Mouse (Mus musculus) cerebral cortex, adult 2 months (tissue): ENCODE measurements around the gene Atf3.

Experiments used
- WGBS: fragments of 180-500 bp; shearing (Covaris S2); methylation state at CpG from one replicate; pipeline ENCODE4 v1.1.7; 2018; 5-methylcytosine and 5-hydroxymethylcytosine counted together

The Atf3 gene

DNA sequence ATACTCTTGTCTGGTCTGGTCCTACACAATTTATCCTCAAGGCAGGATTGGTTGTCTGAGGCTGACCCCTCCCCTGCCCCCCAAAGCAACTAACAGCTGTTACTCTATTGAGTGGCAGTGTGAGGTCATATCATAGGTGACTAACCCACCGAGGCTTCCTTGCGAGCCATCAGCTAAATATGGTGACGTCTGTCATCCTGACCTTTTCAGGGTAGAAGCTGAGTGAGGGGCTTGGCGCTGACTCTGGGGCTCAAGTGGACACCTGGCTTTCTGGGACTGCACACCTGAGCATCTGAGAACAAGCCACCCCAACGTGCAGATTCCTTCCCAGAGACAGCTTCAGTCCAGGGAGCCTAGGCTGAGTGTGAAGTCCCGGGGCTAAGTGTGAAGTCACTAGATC is at the start of gene Atf3:
Atf3 (minus strand) TSS at position 101 of the 400 bp plus-strand sequence.
- WGBS = 84% methylated on average over 6 of the region's 6 CpGs

DNA sequence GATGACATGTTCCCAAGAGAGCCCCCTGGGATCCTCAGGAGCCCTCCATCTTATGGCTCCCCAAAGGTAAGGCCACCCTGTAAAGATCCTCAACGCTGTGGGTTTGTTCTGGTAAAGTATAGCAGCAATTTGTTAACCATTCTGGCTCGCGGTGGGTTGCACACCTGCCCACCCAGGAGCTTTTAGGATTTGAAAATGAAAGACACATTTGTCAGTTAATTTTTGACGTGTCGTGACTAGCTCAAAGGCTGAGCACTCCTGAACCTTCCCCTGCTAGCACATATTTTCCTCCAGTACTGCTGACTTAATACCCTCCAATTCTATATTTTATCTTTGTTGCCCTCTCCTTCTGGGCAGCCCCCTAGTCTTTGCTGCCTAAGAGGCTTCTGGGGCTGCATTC is 49.3 kb upstream of the Atf3 start:
- WGBS = 92% methylated on average over 5 of the region's 5 CpGs

DNA sequence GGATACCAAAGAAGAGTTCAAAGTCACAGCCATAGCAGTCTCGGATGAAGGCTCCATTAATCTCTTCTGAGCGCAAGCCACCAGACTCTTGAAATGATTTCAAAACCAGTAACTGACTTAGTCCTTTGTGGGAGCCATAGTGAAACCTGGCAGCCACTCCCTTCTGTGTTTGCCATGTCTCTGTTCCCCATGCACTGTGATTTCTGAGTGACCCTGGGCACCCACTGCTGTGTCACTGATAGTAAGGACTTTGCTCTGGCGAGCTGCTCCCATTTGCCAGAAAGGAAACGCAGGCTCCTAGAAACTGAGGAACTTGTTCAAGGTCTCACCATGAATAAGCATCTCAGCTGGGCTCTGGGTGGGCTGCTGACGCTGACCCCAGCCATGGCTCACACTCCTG is 45.6 kb upstream of the Atf3 start:
- WGBS = 94% methylated on average over 5 of the region's 5 CpGs

DNA sequence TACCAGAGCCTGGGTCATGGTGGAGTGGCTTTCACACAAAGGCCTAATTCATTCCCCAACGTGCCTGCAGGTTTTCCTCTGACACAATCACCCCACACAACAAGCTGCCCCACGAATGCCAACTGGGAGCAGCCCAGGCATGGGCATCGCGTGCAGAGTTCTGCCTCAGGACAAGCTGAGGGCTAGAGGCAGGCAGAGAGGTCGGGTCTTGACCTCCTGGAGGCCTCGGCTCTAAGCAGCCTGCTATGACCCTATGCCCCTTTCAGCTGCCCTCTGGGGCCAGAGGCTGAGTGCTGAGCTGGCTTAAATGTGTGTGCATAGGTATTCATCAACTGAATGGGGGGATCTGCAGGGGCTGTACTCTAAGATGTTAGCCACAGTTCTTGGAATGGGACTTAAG is 44.0 kb upstream of the Atf3 start:
- WGBS = 55% methylated on average over 6 of the region's 6 CpGs

DNA sequence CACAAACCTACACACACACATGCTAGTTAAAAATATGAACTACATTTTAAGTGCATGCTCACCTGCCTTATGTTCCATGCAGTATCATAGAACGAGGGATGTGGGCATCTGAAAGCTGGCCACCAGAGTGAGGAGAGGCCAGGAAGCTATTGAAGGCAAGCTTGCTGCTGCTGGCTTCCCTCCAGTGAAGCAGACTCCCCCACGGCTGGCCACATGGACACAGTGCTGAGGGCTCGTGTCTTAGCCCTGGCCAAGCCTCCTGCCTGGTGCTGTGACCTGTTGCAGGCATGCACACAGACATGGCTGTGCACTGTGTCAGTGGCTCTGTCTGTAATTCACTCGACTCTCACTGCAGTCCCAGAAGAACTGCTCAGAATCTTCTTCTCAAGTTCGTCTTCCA is 41.8 kb upstream of the Atf3 start:
- 60% methylated on average over 5 of the region's 5 CpGs for WGBS

DNA sequence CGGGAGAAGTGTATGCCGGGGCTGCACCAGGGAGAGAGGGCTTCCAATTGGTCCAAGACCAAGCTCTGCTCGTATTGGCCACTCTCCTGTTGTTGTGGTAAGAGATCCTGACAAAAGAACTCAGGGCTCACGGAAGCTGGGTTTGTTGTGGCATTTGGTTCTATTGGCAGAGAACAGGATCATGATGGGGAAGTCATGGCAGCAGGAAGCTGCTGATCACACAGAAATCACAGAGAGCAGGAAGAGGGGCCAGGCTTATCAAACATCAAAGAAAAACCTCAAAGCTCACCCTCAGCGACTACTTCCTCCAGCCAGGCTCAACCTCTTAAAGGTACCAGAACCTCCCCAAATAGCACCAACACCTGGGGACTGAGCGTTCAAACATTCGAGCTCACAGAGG is 41.3 kb upstream of the Atf3 start:
- WGBS = 34% methylated on average over 7 of the region's 7 CpGs

DNA sequence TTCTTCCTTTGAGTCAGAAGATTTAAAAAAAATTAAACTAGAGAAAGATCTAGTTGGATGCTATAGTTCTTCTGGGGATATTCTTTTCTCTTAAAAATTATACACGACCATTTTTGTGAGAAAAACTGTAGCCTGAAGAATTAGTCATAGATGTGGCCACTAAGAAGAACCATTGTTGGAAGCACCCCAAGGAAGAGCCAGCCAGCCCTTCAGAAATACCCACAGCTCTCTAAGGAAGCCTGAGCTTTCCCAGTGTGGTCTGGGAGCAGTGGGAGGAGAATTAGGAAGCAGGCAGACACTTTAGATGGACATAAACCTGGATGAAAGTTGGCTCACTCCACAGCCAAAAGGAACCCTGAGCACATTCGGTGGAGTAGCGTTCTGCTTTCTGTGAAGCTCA is 40.7 kb upstream of the Atf3 start:
- WGBS = 32% methylated on average over 3 of the region's 3 CpGs

DNA sequence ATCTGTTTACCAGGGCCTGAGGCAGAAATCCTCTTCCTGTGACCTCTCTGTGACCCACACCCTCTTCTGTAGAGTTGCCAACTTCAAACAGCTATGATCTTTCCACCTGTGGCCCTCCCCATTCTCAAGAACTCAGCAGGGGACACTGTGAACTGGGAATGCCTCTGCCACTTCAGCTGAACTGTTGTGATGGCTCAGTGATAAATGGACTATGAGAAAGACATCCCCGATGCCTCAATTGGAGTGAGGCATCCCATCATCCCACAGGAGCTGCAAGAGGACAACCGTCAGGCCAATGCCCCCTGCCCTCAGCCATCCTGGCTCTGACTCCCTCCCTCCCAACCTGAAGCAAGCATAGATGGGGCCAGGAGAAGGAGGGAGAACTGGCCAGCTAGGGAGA is 40.1 kb upstream of the Atf3 start:
- WGBS = 78% methylated on average over 2 of the region's 2 CpGs

DNA sequence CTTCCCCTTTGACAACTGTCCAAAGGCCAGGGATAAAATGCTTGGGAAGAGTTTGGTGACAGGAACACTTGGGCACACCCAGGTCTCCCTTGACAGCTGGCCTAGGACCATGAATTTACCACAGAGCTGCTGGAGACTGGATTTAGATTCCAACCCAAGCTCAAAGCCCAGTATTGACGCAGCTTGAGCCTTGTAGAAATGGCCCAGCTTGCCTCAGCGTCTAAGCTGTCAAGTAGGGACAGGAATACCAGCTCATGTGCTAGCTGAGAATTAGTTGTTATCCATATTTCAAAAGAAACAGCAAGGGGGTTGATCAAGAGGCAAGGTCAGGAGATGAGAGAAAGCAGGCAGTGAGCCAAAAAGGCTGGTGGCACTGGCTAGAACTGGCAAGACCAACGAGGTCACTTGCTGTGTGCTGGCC is 39.5 kb upstream of the Atf3 start:
- WGBS = 63% methylated on average over 3 of the region's 3 CpGs

DNA sequence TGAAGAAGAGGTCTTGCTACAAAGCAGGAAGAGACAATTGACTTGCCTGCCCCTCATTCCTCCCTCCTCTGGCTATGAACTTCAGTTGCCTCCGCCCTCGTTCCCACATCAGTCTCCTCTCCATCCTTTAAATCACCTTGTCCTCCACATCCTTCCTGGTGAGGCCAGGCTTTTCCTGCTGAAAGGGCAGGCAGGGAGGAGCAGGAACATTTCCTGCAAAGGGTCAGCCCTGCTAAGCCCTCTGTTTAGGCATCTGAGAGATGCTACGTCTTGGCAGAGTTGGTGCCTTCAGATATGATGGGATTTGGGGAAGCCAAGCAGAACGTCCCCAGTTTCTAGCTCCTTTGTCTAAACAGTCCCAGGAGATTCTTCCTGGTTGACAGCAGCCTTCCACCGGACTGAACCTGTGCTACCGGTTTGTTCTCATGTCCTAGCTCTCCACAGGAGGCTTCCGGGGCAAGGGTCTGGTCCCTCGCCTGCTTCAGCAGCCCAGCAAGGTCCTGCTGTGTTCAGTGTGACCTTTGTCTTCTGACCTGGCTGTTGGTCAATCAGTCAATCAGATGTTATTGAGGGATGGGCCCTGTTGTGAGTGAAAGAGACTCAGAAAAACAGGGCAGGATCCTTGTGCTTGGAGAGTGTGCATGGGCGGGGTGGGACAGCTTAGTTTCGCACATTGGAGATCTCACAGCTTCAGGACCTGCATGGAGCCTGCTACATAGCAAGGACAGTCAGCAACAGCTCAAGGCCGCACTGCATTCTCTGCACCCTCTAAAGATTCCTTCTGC is 38.9 kb upstream of the Atf3 start:
- whole genome bisulfite sequencing = 74% methylated on average over 11 of the region's 11 CpGs

DNA sequence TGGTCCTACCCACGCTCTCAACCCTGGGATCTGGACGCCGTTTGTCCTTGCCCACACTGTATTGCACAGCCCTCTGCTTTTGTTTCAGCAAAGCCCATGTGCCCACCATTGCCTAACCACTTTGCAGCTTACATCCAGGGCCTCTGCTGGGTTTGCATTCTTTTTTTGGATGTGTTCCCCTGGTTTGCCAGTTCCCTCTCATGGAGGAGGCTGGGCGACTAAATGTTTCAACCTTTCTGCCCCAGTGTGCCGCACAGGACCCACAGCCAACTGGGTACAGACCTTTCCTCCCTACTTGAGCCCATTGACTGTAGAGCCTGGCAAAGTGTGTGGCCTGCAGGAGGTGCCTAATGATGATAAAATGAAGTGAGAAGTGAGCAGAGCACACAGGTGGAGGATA is 38.3 kb upstream of the Atf3 start:
- 92% methylated on average over 5 of the region's 5 CpGs for WGBS

DNA sequence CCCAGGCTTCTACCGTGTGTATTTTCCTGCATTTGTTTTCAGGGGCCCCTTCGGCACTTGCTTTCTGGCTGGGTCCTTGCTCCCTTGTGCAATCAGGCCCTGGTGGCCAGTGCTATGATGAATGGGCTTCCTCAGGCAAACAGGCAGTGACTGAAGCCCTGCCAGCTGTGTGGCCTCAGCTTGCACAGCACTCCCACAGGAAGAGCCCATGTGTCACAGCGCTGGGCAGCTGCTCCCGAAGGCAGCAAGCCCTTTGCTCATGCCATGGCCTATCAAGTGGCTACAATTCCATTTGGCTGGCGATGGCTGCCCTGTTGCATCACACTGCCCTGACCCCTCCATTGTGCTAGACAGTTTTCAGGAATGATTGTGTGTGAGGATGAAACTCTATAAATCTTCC is 36.6 kb upstream of the Atf3 start:
- 65% methylated on average over 5 of the region's 5 CpGs for WGBS

DNA sequence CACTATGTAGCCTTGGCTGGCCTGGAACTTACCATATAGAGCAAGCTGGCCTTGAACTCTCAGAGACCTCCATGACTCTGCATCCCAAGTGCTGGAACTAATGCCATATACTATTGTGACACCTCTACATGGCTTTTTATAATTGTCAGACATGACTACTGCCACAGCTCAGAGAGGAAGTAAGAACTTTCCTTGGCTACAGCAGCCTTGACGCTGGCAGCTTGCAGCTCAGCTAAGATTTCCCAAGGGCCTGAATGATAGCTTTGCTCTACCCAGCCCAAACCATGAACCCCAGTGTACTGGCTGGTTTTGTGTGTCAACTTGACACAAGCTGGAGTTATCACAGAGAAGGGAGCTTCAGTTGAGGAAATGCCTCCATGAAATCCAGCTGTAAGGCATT is 35.8 kb upstream of the Atf3 start:
- 84% methylated on average over 1 of the region's 1 CpGs for WGBS

DNA sequence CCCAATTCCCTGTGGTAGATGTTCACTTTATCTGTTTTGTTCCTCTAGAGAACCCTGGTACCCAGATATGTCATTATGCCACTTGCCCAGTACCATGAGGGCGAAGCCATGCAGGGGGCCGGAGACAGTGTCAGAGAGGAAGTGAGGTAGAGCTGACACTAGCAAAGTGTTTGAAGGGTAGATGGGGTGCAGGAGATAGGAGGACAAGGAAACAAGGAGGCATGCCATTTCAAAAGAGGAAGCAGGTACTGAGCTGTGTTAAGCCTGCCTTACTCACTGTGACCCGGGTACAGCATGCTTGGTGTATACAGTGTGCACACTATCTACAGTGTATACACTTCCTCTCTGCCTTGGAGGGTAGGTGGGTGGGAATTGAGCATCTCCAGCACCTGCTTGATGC is 32.1 kb upstream of the Atf3 start:
- WGBS = 84% methylated on average over 3 of the region's 3 CpGs

DNA sequence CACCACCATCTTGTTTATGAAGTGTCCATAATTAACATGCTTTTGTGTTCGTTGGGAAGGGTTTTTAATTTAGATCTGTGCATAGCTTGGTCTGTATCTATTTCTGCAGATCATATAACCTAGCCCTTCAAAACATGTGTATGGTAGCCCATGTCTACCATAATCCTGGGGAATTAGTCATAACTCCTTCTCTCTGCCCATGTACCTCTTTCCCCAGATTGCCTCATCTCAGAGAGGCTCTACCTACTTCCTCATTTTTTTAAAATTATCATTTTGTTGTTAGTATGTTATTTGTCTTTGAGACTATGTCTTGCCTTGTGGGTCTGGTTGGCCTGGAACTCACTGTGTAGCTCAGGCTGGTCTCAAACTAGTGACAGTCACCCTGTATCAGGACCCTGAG is 30.6 kb upstream of the Atf3 start:
- WGBS = 79% methylated on average over 1 of the region's 1 CpGs

DNA sequence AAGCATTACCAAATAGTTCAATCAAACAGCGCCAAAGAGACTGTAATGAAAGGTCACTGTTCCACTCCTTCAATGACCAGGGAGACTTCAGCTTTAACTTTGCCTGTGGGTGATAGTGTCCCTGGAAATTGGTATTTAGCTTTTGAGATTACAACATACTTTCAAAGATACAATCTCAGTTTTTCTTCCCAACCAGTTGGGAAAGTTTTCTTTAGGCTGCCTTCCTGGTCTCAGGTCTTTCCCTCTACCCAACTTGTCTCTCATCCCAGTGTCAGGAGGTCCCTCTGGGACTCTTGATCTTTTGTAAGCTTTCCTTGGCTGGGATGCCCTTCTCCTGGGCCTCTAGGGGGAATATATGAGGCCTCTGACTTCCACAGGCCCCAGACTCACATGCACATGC is 29.7 kb upstream of the Atf3 start:
- WGBS = 100% methylated on average over 1 of the region's 1 CpGs

DNA sequence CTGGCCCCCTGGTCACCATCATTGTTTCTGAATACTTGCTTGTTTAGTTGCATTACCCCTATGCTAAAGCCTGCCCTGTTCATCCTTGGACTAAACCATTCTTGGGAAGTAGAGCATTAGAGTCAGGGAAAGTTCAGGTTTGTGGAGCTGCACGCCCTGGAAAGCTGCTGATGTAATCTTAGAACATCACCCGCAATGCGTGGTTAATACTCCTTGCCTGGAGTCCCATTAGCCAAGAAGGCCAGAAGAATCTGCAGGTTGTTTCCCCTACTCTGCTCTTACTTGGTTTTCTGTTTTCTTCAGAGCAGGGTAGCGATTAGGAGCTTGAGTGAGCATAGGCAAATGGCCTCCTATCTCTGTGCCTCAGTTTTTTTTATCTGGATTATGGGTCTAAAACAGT is 26.0 kb upstream of the Atf3 start:
- WGBS = 96% methylated on average over 4 of the region's 4 CpGs

DNA sequence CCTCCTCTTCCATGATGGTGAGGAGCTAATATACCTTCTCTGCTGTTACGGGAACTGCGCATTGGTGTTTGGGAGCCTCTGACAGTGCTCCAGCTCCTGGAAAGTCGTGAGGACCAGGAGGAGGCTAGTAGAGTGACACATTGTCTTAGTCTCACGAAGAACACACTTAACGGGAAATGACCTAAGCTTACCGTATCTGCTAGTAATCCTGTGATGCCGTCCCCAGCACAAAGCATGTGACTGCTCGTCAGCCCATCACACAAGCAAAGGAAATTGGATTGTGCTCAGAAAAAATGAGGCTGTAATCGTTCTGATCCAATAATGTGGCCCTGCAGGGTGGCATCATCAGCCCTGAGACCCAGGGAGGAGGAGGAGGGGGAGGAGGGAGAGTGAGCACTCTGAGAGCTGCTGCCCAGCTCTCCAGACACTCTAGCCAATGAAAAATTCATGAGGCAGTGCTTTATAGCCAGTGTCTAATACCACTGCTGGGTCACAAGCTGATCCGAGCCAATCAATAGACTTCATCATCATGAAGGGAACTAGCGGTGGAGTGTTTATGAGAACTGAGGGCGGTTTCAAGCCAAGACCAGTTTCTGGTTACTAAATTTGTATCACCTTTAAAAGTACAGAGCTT is 24.3 kb upstream of the Atf3 start:
- WGBS = 63% methylated on average over 12 of the region's 12 CpGs

DNA sequence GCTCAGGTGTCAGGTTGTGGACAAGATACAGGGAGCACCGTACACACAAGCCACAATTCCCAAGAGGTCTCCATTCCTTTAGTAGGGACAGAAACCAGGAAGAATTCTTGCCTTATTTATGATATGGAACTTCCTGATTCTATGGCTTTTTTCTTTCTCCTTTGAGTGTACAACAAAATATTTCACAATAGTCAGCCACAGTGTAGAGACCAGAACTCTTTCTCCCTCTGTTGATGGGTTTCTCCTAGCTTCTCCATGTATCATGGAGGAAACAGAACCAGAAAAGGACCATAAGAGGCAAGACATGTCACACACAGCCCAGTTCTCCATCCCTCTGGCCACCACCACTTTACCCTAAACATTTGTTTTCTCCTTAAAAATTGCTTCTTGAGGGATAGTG is 23.7 kb upstream of the Atf3 start:
- WGBS = 92% methylated on average over 1 of the region's 1 CpGs

DNA sequence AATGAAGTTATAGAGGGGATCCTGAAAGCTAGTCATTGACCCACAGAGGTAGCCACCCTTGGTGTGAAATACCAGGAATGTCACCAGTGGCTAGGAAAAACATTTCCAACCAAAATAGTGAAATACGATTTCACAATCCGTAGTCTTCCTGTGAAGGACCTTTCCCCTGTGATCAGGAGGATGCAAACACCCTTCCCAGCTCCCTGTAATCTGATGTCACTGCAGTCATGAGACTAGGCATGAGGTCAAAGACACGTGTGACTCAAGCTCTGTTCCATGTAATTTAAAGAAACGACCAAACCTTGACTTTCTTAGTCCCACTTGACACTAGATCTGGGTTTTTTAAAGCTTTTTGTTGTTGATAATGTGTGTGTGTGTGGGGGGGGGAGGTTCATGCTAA is 21.8 kb upstream of the Atf3 start:
- 90% methylated on average over 4 of the region's 4 CpGs for WGBS

DNA sequence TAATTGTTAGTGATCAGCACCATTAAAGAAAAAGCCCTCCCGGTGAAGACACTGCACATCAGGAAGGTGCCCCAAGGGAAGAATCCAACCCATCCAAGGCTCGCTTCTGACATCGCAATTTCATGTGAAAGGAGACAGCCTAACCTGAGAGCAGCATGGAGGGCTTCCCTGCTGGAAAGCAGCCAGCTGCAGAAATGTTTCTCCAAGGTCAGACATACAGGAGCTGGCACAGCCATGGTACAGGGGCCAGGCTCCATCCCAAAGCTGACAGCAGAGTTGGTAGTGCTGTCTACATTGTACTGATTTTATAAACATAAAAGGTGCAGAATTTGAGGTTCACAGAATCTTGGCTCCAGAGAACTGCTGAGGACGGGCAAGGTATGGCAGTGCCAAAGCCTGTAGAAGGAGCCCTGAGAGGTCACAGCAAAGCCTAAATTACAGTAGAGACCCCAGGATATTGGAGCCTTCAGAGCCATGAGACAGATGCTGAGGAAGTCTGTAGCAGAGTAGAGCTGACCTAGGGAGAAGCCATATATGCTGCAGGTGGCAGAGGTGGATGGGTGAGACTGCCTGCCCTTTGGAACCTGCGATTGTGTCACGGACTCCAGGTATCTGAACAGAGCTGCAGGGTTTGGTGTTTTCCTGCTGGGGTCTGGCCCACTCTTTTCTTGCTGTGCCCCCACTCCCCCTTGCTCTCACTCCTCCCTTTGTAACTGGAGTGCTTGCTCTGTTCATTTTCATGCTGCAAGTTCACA is 18.1 kb upstream of the Atf3 start:
- 89% methylated on average over 6 of the region's 6 CpGs for WGBS

DNA sequence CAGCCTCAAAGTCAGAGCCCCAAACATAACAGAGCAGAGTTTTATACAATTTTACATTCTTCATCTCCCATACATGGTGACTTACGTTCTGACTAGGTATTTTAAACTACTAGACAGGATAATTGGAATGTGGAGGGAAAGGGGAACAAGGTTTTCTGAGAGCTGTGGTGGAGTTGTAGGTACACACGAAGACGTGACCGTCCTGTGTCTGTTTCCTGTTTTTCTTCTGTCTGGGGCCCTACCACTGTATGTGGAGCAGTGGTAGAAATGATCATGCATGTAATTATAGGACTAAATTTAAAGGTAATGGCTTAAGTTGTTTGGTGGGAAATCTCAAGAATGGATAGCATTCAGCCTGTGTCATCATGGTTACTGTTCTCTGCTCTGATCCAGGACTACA is 17.0 kb upstream of the Atf3 start:
- 85% methylated on average over 4 of the region's 4 CpGs for WGBS

DNA sequence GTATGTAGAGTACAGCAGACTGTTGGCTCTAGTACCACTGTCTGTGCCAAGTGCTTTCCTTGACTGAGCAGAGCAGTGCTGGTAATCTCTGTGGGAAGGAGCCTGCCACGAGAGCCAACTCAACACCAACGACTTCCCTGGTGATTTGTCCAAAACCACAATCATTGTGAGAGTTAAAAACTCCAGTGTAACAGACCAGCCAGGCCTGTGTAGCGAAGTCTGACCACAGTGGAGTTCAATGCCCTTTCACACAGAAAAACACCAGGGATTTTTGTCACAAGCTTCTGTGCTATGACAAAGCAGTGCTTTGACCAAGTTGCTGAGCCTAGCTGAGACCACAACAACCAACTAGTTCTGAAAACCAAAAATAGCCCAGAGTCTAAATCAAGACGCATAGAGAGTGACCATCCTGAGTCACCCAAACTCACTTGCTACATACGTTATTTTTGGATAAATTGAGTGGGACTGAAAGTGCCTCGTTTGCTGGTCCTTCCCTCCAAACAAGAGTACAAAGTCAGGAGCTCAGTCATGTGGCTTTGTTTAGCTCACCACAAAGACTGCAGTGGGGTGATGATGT is 12.6 kb upstream of the Atf3 start:
- WGBS = 31% methylated on average over 6 of the region's 6 CpGs
